Mouse (Mus musculus) intestine, postnatal 0 days (tissue): ENCODE results near the gene Lcn2. TPM values are rescaled to one million over a fixed set of nuclear protein-coding genes. Genes with fewer than 3 reads are reported as not detected.

Source experiments
- ATAC-seq: fragments of 200-750 bp; cut with Nextera tagmentation; 2 replicates; pipeline ENCODE4 v1.8.0; 2017; ENCODE audit warnings: mild to moderate bottlenecking, moderate TSS enrichment, moderate library complexity
- H3K27ac ChIP-seq: fragments of 300-500 bp; sonication (generic); 2 replicates; pipeline ENCODE4 v1.5.1; 2014; ENCODE audit warnings: mild to moderate bottlenecking, low read depth, low read length, moderate library complexity
- H3K27me3 ChIP-seq: fragments of 300-500 bp; sonication (generic); replicated peaks from 2 replicates; pipeline ENCODE4 v1.6.1; 2014; ENCODE audit warnings: low read length, mixed read lengths; ENCODE audit not compliant: control insufficient read depth, insufficient read depth
- H3K36me3 ChIP-seq: fragments of 300-500 bp; sonication (generic); 2 replicates; pipeline ENCODE4 v1.6.1; 2014; ENCODE audit warnings: mild to moderate bottlenecking, moderate library complexity; ENCODE audit not compliant: control insufficient read depth, insufficient read depth
- H3K4me1 ChIP-seq: fragments of 300-500 bp; sonication (generic); replicated peaks from 2 replicates; pipeline ENCODE4 v1.6.1; 2014; ENCODE audit warnings: antibody characterized with exemption, low read length, mixed read lengths; ENCODE audit not compliant: control insufficient read depth, insufficient read depth
- H3K4me2 ChIP-seq: fragments of 300-500 bp; sonication (generic); replicated peaks from 2 replicates; pipeline ENCODE4 v1.6.1; 2014; ENCODE audit warnings: low read depth, mild to moderate bottlenecking, moderate library complexity
- H3K4me3 ChIP-seq: fragments of 300-500 bp; sonication (generic); 2 replicates; pipeline ENCODE4 v1.5.1; 2014; ENCODE audit warnings: low read depth, low read length
- H3K9ac ChIP-seq: fragments of 300-500 bp; sonication (generic); 2 replicates; pipeline ENCODE4 v1.6.1; 2014; ENCODE audit warnings: mild to moderate bottlenecking, low read depth, low read length
- H3K9me3 ChIP-seq: fragments of 300-500 bp; sonication (generic); 2 replicates; pipeline ENCODE4 v1.6.1; 2016; ENCODE audit warnings: mixed run types; ENCODE audit not compliant: control insufficient read depth
- CTCF ChIP-seq: sonication (generic); IDR thresholded peaks from 2 replicates; pipeline ENCODE4 v1.5.1; 2016; ENCODE audit warnings: low read depth, mild to moderate bottlenecking, control low read depth, antibody characterized with exemption, moderate library complexity
- WGBS: fragments of 180-500 bp; shearing (Covaris S2); extraction: QIAGEN DNeasy Blood & Tissue Kit; methylation state at CpG from one replicate; pipeline ENCODE4 v1.1.7; 2014; 5-methylcytosine and 5-hydroxymethylcytosine counted together
- polyA plus RNA-seq: library from polyadenylated mRNA; unstranded; fragments of >200 nt; fragmentation: Nextera tagmentation; extraction: Ambion mirVana; gene quantifications from 2 replicates; pipeline ENCODE4 v1.2.1, GENCODE M21; 2015

Lcn2 gene
- polyA plus RNA-seq, 1 experiment from 2014 or later, result 5.4 TPM

DNA sequence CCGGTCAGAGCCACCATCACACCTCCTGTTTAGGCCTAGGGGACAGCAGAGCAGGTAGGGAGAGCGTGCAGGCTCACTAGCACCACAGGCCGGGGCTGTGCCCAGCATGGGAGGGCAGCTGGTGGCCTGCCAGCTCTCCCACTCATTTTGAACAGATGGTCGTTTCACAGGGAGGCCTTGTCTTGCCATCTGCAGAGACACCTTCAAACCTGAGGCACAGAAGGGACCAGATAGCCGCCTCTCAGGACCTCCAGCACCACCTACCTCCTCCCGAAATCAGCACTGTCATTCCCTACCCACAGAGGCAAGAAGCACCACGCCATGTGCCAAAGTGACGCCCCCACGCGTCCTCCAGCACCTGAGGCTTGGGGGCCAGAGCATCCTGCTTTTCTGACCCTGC, 44.0 kb downstream of the Lcn2 start:
- Histone ChIP-seq H3K9me3 (no peaks in the 10 kb centered on the region), H3K27ac (no peak overlapping the region), H3K36me3 (peaks cover 18% of the 10 kb centered on the region), H3K9ac (no peak overlapping the region), H3K4me3 (no peak overlapping the region), H3K4me1 (no peaks in the 10 kb centered on the region), H3K27me3 (no peaks in the 10 kb centered on the region), H3K4me2 (no peak overlapping the region)
- no peak for TF ChIP-seq CTCF
- ATAC-seq, result no peak
- 89% methylated on average over 10 of the region's 10 CpGs for WGBS

DNA sequence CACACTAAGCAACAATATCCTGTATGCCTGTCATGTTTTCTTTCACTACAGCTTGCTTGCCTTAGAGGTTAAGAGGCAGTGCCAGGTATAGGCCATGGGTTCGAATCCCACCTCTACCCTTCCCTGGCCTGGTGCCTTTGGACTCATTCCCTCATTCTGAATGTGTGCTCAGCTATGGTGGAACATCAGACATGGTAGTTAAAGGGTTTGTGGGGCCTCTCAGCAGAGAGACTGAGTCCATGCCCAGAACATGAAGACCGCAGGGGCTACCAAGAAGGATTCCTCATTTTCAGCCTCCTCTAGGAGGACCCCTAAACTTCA, 44.7 kb downstream of the Lcn2 start:
- 92% methylated on average over 2 of the region's 2 CpGs for WGBS
- no peak overlapping the region for H3K4me3 ChIP-seq
- no peaks in the 10 kb centered on the region for H3K27me3 ChIP-seq
- no peak overlapping the region for H3K4me2 ChIP-seq
- H3K9me3 ChIP-seq, result no peaks in the 10 kb centered on the region
- no peak overlapping the region for H3K9ac ChIP-seq
- TF ChIP-seq CTCF, result no peak
- ATAC-seq, result no peak
- no peak overlapping the region for H3K27ac ChIP-seq
- H3K36me3 ChIP-seq, result peaks cover 20% of the 10 kb centered on the region
- no peaks in the 10 kb centered on the region for H3K4me1 ChIP-seq

DNA sequence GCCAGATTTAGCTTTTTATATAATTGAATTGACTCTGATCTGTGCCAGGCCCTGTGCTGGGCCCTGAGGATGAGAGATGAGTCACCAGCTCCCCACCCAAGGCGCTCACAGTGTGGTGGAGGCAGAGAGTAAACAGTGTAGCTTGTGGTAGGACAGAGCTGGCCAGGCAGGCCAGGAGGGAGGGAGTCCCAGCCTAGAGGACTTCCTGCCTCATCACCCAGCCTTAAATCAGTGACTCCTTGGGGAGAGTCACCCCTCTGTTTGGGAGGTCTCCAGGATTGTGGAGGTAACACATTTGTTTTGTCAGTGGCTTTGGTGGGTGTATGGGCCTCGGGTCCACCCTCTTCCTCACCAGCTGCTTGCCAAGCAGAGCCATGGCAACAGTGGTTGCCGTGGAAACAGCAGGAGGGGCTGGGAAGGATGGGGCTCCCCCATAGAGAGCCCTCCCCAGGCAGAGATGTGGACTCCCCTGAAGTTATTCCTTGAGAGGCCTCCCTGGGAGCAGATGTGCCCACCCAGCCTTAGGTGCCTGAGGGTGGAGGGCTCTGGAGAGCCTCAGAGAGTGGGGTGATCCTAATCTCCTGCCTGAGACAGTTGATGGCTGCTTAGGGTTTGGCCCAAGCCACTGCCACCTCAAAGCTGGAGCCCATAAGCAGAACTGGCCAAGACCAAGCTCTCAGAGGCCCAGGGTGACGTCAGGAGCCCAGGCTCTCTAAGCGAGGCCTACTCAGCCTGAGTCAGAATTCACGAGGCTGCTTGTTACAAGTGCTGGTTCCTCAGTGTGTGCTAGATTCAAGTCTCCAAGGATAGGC, 45.3 kb downstream of the Lcn2 start:
- Histone ChIP-seq H3K4me2 (no peak overlapping the region), H3K9ac (no peak overlapping the region), H3K4me3 (no peak overlapping the region), H3K27ac (no peak overlapping the region), H3K27me3 (no peaks in the 10 kb centered on the region), H3K9me3 (no peaks in the 10 kb centered on the region), H3K36me3 (peaks cover 22% of the 10 kb centered on the region), H3K4me1 (no peaks in the 10 kb centered on the region)
- no peak for TF ChIP-seq CTCF
- no peak for ATAC-seq
- 65% methylated on average over 6 of the region's 6 CpGs for WGBS

DNA sequence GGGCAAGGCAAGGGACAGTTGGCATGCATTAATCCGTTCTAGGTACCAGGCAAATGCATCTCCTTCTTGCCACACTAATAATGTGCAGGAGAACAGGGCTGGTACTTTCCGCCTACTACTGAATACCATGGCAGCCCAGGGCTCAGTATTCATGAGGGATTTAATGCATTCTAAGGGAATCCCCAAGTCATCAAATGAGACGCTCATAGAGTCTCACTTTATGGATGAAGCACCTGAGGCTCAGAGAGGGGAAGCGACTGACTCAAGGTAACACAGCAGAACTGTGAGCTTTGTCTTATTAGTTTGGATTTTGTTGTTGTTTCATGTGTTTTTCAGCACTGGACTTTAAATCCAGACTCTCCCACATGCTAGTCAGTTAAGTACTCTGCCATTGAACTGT, 46.0 kb downstream of the Lcn2 start:
- no peak overlapping the region for H3K4me3 ChIP-seq
- no peaks in the 10 kb centered on the region for H3K4me1 ChIP-seq
- 88% methylated on average over 4 of the region's 4 CpGs for WGBS
- no peak for TF ChIP-seq CTCF
- no peak overlapping the region for H3K4me2 ChIP-seq
- peaks cover 29% of the 10 kb centered on the region for H3K36me3 ChIP-seq
- ATAC-seq, result no peak
- H3K9me3 ChIP-seq, result no peaks in the 10 kb centered on the region
- H3K27ac ChIP-seq, result no peak overlapping the region
- no peak overlapping the region for H3K9ac ChIP-seq
- H3K27me3 ChIP-seq, result no peaks in the 10 kb centered on the region

DNA sequence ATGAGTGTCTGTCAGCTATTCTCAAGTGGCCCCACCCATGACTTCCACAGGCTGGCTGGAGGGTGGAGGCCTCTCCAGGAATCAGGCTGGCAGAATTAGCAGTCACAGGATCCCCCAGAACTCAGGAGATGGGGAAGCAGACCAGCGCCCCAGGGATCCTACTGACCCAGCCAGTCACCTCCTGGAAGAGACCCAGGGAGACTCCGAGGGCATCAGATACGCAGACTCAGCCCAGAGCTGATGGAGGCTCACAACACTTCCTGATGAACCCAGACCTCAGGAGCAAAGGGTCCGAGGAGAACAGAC, 46.5 kb downstream of the Lcn2 start:
- Histone ChIP-seq H3K9ac (no peak overlapping the region), H3K27ac (no peak overlapping the region), H3K27me3 (no peaks in the 10 kb centered on the region), H3K4me2 (no peak overlapping the region), H3K36me3 (peaks cover 34% of the 10 kb centered on the region), H3K4me1 (no peaks in the 10 kb centered on the region), H3K4me3 (no peak overlapping the region), H3K9me3 (no peaks in the 10 kb centered on the region)
- ATAC-seq, result no peak
- 89% methylated on average over 4 of the region's 4 CpGs for WGBS
- no peak for TF ChIP-seq CTCF

DNA sequence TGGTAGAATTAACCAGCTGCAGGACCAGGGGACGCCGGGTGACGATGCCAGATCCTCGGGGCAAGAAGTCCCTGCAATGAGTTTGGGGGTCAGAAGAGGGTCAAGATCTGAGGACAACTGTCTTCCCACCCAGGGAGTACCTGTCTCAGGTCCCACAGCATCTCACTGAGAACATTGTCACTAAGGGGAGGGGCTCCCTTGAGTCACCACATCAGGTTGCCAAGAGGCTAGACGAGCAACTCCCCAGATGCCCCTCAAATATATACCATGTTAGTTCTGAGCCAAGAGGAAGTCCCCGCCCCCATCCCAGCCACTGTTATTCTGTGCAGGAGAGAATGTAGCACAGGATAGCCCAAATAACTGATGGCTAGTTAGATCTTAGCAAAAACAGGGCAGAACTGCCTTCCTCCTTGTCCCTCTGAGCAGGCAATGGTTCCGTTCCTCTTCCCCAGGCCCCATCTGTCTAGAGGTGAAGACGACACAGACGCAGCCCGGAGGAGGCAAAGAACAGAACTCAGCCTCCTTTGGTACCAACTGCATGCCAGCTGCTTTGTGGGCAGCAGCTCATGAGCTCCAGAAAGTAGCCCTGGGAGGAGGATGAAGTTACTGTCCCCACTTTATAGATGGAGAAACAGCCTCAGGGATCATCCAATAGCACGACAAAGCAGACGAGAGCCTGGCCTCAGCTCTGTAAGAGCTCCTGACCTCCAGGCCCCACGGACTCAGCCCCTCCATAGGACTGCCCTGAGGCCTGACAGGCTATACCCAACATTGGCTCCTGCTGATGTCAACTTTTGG, 47.0 kb downstream of the Lcn2 start:
- Histone ChIP-seq H3K27ac (no peak overlapping the region), H3K9ac (no peak overlapping the region), H3K4me3 (no peak overlapping the region), H3K9me3 (no peaks in the 10 kb centered on the region), H3K4me2 (no peak overlapping the region), H3K36me3 (peaks cover 39% of the 10 kb centered on the region), H3K27me3 (no peaks in the 10 kb centered on the region), H3K4me1 (no peaks in the 10 kb centered on the region)
- no peak for TF ChIP-seq CTCF
- 88% methylated on average over 13 of the region's 13 CpGs for WGBS
- ATAC-seq, result no peak
